Mouse (Mus musculus) MN1 (cell line): ENCODE measurements around the gene Arfgef2.
A peak's percentile ranks its signal among the peaks of the same experiment; 100 is the strongest.

ENCODE experiments used
- DNase-seq: peaks from one replicate; pipeline ENCODE4 v3.0.0-alpha.2; 2016; ENCODE audit warnings: low spot score

Gene Arfgef2

DNA sequence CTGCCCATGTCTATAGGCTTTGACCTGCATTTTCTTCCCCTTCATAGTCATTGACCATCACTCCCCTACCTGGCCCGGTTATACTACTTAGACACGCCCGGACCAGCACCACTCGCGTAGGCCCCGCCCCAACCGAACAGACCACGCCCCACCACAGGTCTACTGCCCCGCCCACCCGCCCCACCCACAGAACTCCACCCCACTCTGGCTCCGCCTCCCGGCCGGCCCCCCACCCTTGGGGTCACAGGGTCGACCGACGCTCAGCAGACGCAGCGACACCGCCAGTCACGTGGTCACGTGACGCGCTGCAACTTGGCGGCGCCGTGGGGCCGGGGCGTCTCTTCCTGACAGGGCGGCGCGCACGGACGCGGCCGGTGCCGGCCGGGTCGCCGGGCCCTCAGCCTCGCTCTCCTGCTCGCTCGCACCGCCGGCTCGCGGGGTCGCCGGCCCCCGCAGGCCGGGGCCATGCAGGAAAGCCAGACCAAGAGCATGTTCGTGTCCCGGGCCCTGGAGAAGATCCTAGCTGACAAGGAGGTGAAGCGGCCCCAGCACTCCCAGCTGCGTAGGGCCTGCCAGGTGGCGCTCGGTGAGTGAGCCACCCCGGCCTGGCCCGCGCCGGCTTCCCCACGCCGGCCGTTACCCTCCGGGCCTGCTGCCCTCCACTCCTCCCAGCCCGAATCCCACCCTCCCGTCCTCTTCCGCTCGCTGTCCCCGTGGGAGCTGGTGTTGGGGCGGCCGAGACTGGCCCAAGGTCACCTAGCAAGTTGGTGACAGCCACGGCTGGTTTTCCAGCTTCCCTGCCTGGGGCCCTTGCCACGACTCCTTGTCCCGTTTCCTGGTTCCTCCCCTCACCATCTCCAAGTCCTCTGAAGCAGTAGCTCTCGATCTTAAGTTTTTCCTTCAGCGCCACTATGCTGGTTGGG lies at the start of gene Arfgef2:
TSS of gene Arfgef2 (plus strand) at position 339 of the 923 bp plus-strand sequence.
- DNase-seq = peak; percentile 91

DNA sequence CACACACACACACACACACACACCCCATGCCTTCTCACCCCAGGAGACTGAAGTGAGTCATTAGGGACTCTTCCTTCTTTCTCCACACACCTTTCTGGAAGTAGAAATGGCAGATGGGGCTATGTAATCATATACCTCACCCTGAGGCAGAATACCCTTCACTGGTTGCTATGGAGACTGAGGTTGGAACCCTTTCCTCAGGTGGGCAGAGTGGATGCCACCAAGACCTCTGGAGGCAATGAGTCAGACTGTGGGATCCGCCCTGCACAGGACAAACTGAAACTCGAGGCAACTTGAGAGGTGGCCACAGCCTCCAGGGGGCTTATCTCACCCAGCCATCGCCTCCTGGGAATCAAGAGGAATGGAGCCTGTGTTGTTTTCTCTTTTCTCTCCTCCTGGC lies 47.4 kb upstream of the Arfgef2 start:
- peak; percentile 19 for DNase-seq

DNA sequence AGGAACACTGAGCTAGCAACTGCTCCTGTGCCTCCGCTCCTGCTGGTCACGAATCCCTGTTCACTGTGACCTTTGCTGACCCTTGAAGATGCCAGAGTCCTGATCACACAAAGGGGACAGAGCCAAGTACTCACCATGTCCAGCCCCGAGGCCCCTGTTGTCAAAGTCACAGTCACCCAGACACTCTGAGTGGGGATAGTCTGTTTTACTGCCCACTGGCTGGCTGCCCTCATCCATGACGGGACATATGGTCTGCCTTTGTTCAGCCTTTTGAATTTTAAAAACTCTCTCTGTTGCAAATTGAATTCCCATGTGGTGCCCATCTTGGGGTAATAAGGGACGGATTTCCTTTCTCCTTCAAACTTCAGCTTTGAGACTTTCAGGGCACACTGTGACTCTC lies 41.3 kb upstream of the Arfgef2 start:
- DNase-seq = no peak

DNA sequence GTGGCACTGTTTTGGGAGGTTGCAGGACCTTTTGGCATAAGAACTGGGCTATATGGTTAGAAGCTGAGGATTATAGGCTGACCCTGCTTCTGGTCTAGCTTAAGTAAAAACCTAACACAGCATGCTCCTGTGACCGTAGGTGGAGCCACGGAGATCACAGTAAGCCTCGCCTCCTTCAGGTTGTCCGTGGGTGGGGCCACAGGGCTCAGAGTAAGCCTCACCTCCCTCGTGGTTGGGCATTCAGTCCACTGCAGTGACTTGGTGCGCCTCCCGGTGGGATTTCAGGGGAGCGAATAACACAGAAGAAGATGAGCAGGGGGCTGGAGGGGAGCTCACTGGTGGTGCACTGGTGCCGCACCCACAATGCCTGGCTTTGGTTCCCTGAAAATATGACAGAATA lies 37.8 kb upstream of the Arfgef2 start:
- DNase-seq = no peak

DNA sequence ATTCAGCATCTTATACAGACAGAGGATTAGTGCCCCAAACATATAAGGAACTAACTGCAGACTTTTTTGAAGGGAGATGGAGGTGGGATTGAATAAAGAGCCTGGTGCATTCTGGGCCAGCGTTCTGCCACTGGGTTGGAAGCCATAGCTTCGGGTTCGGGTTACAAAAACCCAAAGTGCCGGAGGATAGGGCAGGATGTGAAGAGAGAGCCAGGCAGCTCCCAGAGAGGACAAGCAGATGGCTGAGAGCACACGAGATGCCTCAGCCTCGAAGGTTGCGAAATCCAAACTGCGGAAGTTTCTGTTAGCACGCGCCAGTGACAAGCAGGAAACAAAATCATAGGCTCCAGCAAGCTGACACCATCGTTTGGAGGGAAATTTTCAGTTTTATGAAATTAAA lies 34.0 kb upstream of the Arfgef2 start:
- DNase-seq = no peak

DNA sequence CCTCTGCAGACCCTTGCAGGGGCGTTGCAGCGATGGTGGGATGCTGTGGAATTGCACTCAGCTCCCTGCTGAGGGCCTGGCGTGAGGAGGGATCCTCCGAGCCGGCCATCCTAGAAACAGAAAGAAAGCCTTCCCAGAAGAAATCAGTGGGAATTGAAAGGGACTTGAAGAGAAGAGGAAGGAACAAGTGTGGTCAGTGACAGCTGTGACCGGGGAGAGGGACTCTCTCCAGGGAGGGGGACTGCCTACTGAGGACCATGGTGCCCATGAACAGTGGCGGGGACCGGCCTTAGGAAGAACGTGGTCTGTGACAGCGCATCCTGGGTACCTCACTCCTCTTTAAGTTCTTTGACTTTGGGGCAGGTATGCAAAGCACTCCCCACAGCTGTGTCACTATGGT lies 31.8 kb upstream of the Arfgef2 start:
- DNase-seq = no peak

DNA sequence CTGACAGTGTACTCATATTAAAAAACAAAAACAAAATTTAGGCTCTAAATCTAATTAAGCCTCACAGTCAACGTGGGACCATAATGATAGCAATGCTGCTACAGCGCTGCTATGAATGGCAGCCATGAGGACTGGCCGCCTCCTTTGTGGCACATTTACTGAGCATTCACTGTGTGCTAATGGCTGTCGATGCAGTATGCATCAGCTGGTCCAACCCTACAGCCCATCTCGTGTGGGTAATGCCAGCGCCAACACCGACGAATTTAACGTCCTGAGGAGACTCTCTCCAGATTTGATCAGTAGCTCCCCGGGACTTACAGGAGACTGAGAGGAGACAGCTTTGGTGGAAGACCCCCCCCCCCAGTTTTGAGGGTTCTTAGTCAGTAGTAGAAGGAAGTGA lies 31.1 kb upstream of the Arfgef2 start:
- DNase-seq = no peak

DNA sequence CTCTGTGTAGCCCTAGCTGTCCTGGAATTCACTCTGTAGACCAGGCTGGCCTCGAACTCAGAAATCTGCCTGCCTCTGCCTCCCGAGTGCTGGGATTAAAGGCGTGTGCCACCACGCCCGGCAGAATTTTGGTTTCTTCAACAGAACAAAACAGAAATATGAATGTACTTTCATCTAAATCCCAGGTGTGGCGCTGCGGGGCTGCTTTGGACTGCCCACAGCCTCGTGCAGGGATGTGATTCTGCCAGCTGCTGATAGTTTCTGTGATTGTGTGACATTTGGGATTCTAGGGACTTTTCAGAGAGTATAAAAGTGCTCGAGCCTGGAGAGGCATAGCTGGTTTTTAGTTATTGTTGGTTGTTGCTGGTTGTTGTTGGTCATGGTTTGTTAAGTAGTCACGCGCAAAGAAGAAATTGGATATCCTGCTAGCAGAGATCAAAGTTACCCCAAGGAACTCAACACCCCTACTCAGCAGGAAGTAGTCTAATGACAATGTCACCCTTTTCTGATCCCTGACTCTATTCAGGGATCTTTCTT lies 30.0 kb upstream of the Arfgef2 start:
- no peak for DNase-seq

DNA sequence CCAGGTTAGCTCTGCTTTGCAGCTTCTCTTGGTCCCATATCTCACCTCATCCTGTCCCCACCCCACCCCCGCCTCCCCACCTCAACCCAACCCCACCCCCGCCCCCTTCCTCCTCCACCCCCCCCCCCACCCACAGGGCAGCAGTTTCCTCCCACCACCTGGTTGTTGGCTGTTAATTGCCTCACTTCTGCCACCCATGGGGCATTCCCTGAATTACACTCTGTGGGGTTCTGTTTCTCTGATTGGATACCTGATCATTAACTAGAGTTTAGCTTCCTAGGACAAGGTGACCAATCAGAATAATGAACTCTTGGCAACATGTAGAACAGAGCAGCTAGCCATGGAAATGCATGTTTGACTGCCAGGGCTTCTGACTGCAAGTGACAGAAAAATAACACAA lies 29.1 kb upstream of the Arfgef2 start:
- DNase-seq = no peak

DNA sequence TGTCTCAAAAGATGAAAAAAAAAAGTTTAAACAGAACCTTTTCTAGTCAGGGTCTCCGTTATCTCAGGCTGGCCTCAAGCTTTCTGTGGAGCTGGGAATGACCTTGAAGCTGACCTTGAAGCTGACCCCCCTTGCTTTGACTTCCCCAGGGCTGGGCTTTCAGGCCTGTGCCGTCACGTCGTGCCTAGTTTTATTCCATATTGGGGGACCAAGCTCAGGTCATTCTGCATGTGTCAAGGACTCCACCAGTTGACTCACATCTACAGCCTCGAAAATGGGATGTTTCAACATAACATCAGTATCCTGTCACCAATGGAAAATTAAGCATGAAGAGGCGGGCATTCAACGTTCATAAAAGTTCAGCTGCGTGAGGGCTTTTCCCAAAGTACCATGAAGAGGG lies 25.4 kb upstream of the Arfgef2 start:
- no peak for DNase-seq

DNA sequence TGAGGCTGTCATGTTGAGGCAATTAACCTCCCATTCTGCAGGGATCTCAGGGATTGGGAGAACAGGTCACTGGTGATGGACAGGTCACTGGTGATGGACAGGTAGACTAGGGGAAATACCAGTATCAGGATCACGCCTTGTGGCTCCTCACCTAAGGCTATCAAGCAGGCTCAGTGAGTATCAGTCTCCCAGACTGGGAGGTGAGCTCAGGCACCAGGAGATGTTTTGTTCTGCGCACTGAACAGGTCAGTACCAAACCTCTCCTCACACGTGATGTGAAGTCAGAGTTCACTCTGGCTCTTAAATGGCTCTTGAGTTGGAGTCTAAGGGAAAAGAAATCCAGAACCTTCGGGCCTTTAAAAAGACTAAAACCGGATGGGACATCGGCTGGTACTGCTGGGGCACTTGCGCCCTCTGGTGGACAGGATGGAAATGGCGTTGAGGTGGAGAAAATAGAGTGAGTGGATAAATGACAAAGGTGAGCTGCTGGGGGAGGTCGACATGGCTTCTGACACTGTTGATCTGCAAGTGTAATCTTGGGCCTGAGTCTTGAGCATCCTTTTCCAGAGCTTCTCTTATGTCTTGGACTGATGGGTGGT lies 24.3 kb upstream of the Arfgef2 start:
- DNase-seq = peak; percentile 74

DNA sequence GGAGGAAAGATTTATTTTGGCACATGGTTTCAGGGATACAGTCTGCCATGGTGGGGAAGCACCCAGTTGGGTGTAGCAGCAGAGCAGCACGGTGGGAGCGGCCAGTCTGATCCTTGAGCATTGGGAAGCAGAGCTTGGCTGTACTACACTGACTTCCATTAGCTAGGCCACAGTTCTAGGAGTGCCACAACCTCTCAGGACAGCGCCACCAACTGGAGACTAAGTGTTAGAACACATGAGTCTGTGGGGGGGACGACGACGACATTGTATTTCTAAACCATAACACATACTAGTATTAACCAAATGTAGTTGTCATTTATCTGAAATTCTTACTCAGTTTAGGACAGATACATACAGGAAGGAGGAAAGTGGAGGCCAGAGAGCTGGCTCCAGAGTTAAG lies 21.0 kb upstream of the Arfgef2 start:
- no peak for DNase-seq

DNA sequence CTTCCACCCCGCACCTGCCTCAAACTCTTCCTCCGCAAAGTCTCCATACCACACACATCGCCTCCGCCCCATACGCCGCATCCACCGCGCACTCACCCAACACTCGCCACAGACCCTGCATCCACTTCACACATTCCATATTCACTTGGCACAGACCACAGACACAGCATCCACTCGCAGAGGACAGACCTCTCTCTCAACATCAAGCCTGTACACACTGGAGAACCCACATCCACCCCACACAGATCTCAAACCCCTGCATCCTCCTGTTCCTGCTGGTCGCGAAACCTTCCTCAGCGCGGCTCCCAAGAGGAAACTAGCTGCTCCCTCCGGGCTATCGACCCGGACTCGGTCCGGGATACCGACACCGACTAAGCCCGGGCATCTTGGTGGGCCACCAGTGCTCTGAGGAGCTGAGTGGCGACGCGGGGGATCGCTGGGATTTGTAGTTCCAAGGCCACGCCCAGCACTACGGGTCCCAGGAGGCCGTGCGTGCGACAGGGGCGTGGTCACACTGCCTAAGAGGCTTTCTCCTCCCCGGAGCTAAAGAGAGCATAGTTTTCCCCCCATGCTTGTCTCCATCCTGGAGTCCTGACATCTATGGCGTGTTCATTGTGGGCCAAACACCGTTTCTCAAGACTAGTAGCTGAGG lies 18.9 kb upstream of the Arfgef2 start:
- peak; percentile 93 for DNase-seq

DNA sequence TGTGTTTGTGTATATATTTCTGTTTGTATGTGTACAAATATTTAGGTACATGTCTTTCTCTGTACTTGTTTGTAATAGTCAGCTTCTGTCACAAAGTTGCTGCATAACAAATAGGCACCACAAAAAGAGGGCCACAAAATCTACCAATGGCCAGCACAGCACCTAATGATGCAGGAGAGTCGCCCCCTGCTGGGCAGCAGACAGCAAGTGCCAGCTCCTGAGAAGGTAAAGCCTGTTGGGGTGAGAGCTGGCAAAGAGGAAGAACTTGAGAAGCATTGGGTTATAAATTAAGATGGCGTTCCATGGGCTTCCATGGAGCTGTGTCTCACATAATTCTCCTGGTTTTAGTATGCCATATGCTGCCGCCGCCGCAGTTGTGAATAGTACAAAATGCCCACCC lies 13.7 kb upstream of the Arfgef2 start:
- DNase-seq = peak; percentile 32

DNA sequence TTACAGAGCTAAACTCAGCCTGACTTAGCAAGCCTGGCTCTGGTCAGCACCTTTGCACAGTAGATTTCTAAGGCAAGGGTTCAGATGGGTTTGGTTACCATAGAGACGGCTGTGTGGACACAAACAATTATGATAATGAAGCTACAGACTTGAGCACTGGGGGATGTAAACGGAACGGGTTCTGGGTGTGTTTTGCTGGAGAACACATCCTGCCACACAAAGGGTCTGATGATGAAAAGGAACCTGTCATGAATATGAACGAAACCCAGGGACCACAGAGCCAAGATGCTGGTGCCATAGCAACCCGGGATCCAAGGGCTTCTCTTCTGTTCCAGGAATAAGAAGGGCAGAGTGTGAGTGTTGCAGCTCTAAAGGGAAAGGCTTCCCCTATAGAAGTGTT lies 13.0 kb upstream of the Arfgef2 start, which contains the start of gene Trp53rkb:
TSS of gene Trp53rkb (plus strand) at position 177 of the 400 bp plus-strand sequence.
- DNase-seq = peak; percentile 78

DNA sequence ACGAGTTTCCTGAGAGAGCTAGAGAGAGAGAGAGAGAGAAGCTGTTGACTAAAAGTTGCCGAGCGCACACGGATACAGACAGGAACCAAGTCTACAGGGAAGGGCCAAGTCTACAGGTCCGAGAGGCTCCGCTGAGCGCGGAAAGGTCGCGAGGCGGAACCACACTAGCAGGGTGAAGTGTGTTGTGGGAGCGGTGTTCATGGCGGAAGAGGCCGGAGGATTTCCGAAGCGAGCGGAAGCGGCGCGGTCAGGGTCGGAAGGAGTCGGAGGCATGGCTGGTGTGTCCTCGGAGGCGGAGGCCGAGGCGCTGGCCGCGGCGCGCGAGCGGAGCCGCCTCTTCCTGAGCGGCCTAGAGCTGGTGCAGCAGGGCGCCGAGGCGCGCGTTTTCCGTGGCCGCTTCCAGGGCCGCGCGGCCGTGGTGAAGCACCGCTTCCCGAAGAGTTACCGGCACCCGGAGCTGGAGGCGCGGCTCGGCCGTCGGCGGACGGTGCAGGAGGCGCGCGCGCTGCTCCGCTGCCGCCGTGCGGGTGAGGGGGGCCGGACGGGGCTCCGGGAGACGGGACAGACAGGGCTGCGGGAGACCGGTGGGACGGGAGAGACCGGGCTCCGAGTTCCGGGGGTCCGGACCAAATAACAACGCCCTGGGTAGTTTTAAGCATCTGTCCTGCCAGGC lies 11.7 kb upstream of the Arfgef2 start:
- DNase-seq = peak; percentile 90

DNA sequence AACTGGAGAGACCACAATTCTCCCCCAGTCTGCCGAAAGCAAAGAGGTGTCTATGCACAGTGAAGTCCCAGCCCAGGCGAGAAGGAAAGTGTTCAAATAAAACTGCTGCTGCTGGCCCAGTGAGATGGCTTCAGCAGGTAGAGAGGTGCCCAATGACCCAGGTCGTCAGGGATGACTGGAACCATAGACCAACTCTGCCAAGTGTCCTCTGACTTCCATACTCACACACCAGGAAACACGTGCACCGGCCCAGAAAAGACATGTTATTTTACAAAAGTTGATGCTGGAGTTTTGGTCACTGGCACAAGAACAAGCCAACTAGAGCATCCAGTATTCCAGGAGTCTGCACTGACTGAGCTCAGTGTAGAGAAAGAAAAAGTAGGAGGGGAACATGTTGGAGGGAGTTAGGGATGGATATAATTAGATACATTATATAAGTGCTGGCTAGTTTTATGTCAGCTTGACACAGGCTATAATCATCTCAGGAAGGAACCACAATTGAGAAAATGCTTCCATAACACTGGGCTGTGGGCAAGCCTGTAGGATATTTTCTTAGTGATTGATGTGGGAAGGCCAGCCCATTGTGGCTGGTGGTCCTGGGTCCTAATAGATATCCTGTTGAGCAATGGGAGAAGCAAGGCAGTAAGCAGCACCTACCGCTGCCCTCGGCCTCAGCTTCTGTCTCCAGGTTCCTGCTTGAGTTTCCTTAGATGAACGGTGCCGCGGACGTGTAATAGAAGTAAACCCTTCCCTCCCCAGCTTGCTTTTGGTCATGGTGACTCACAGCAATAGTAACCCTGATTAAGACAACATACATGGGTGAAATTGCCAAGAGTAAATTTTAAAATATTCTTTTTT lies 5.5 kb upstream of the Arfgef2 start:
- DNase-seq = no peak

DNA sequence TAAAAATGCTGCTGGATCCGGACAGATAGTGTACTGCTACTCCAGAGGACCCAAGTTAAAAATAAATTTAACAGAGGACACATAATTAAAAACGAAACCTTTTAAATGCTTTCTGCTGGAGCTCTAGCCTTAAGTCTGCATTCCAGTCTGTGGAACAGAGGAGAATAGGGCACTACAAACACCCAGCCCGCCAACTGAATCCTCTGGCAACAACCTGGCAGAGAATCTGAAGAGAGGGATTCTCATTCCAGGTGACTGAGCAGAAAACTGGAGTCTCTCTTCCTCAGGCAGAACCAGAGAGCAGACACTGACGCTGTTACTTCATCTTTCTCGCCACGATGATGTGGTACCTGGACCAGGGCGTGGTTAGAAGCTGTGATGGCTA lies 4.9 kb upstream of the Arfgef2 start:
- no peak for DNase-seq

DNA sequence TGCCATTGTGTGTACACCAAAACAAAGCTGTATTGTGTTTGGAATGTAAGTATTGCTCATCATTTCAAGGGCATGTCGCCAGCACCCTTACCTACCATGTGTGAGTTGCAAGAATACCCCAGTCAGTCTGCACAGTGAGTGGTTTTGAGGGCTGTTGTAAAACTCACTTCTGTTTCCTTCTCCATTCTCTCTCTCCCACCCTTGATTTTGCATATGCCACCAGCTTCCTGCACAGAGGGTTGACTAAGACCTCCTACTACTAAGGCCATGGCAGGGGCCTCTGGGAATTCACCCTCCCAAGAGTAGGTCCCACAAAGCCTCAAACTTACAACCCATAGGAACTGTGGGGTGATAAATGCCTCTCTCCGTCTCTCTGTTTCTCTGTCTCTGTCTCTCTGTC lies 4.0 kb upstream of the Arfgef2 start:
- DNase-seq = no peak

DNA sequence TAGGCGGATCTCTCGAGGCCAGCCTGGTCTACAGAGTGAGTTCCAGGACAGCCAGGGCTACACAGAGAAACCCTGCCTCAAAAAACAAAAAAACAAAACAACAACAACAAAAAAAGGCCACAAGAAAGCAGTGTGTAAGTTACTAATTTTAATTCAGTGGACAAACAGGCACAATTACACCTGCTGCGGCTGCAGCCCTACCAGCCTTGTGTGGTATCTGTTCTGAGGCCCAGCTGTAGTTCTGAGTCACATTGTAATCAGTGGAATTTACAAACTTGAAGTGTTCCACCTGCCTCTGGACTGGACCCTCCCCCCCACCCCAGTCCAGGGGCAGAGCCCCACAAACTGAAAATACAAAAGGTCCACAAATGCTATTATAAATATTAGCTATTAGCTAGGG lies 2.1 kb upstream of the Arfgef2 start:
- no peak for DNase-seq

DNA sequence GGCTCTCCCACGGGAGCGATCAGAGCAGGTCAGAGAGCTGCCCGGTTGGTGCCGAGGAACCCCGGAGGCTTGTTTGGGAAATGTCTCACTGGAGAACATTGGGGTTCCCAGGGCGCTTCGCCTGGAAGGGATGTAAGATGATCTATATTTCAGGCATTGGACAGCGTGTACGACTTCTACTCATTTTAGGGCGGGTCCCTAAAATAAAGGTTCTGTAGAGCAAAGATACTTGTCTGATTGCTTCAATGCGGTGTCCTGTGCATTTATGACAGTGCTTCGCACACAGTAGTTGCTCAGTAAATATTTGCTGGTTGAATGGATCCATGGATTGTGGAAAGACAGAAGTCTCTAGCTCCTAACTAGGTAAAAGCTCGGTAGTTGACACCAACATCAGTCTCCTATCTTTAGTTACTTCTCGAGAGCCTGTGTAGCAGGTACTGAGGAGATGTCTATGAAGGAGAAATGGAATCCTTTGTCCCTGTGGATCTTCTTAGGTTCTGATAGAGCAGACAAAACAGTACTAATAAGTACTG lies 851 bp downstream of the Arfgef2 start:
- peak; percentile 14 for DNase-seq
